Mouse (Mus musculus) embryo, embryonic 10.5 days (tissue): ENCODE results near the gene Mtx2.

Experiments used
- DNase-seq: peaks from one replicate; pipeline ENCODE4 v3.0.0-alpha.2; 2015; ENCODE audit warnings: low spot score

The Mtx2 gene

GRCm38 (mm10) chr2:74917880-74918537 is 92.4 kb downstream of the Mtx2 start:
- no peak for DNase-seq

- DNase-seq: no peak
These were observed 100.6 kb downstream of the Mtx2 start for GRCm38 (mm10) chr2:74925968-74926814.
